Mouse (Mus musculus) brain, embryonic 18.5 days (tissue): ENCODE measurements around the gene Rhbdf1.
"Not testable (repeated sequence)": the region's sequence is repeated elsewhere in the genome, so short reads cannot be mapped to it uniquely, and the experiment has no call there.

Source experiments
- DNase-seq: peaks from one replicate; pipeline ENCODE4 v3.0.0-alpha.2; 2012; ENCODE audit warnings: low read depth, low spot score

The Rhbdf1 gene

GRCm38 (mm10) chr11:32221225-32221950 lies 712 bp downstream of the Rhbdf1 start:
- DNase-seq, result no peak

- no peak for DNase-seq
These were observed 1.4 kb downstream of the Rhbdf1 start for GRCm38 (mm10) chr11:32220607-32221224.

- DNase-seq, result no peak
These were observed 2.8 kb downstream of the Rhbdf1 start for GRCm38 (mm10) chr11:32219287-32219686.

- DNase-seq, result no peak
These were observed 3.5 kb downstream of the Rhbdf1 start for GRCm38 (mm10) chr11:32218501-32219050.

GRCm38 (mm10) chr11:32216851-32217250 lies 5.2 kb downstream of the Rhbdf1 start:
- no peak for DNase-seq

GRCm38 (mm10) chr11:32215372-32216162 lies 6.5 kb downstream of the Rhbdf1 start:
- DNase-seq, result no peak

GRCm38 (mm10) chr11:32210623-32211022 lies 11.5 kb downstream of the Rhbdf1 start:
- DNase-seq, result no peak

- DNase-seq, result peak; percentile 93
These were observed 16.8 kb downstream of the Rhbdf1 start, which contains the start of gene Snrnp25 for GRCm38 (mm10) chr11:32205058-32205873. Snrnp25 (plus strand) TSS chr11:32205415.

GRCm38 (mm10) chr11:32201922-32202685 lies 20.0 kb downstream of the Rhbdf1 start:
- no peak for DNase-seq

- DNase-seq, result not testable (repeated sequence)
These were observed 21.1 kb downstream of the Rhbdf1 start for GRCm38 (mm10) chr11:32200992-32201391.

- DNase-seq, result no peak
These were observed 22.0 kb downstream of the Rhbdf1 start, which contains the start of gene Il9r for GRCm38 (mm10) chr11:32200075-32200601. Il9r (minus strand) TSS chr11:32200279.

- DNase-seq, result no peak
These were observed 22.9 kb downstream of the Rhbdf1 start for GRCm38 (mm10) chr11:32199230-32199629.

- DNase-seq, result no peak
These were observed 23.7 kb downstream of the Rhbdf1 start for GRCm38 (mm10) chr11:32198256-32198955.

GRCm38 (mm10) chr11:32197766-32198165 lies 24.3 kb downstream of the Rhbdf1 start:
- no peak for DNase-seq

- no peak for DNase-seq
These were observed 25.4 kb downstream of the Rhbdf1 start for GRCm38 (mm10) chr11:32196727-32197126.

- DNase-seq, result no peak
These were observed 26.1 kb downstream of the Rhbdf1 start for GRCm38 (mm10) chr11:32195867-32196540.

GRCm38 (mm10) chr11:32194626-32195025 lies 27.5 kb downstream of the Rhbdf1 start:
- no peak for DNase-seq

GRCm38 (mm10) chr11:32194086-32194485 lies 28.0 kb downstream of the Rhbdf1 start:
- no peak for DNase-seq

GRCm38 (mm10) chr11:32193156-32193555 lies 28.9 kb downstream of the Rhbdf1 start:
- no peak for DNase-seq
